Mouse (Mus musculus): ENCODE data around the gene Map3k11. TPM values are rescaled to one million over a fixed set of nuclear protein-coding genes. Genes with fewer than 3 reads are reported as not detected.
A peak's percentile ranks its signal among the peaks of the same experiment; 100 is the strongest.

Map3k11 gene
- polyA plus RNA-seq (2012; rRNA removed): 50.6 and 52.8 TPM in 2 replicates

GRCm38 (mm10) chr19:5688200-5689087 lies at the start of gene Map3k11, which contains the start of gene Pcnx3:
TSS of gene Map3k11 (plus strand) at chr19:5688742.
TSS of gene Pcnx3 (minus strand) at chr19:5688908.
- peak; percentile 96 for DNase-seq (ENCODE audit: low read depth)

GRCm38 (mm10) chr19:5640339-5640738 lies 48.2 kb upstream of the Map3k11 start:
- DNase-seq (ENCODE audit: low read depth): no peak

GRCm38 (mm10) chr19:5641021-5641420 lies 47.5 kb upstream of the Map3k11 start:
- no peak for DNase-seq (ENCODE audit: low read depth)

GRCm38 (mm10) chr19:5641641-5642040 lies 46.9 kb upstream of the Map3k11 start:
- DNase-seq (ENCODE audit: low read depth): no peak

- no peak for DNase-seq (ENCODE audit: low read depth)
Observed at GRCm38 (mm10) chr19:5645280-5645679, 43.3 kb upstream of the Map3k11 start.

- no peak for DNase-seq (ENCODE audit: low read depth)
Observed at GRCm38 (mm10) chr19:5646731-5647330, 41.7 kb upstream of the Map3k11 start.

- DNase-seq (ENCODE audit: low read depth): no peak
Observed at GRCm38 (mm10) chr19:5647791-5648190, 40.8 kb upstream of the Map3k11 start.

- DNase-seq (ENCODE audit: low read depth): peak; percentile 49
Observed at GRCm38 (mm10) chr19:5648401-5649297, 39.9 kb upstream of the Map3k11 start.

GRCm38 (mm10) chr19:5649298-5649741 lies 39.2 kb upstream of the Map3k11 start:
- DNase-seq (ENCODE audit: low read depth): no peak

GRCm38 (mm10) chr19:5651502-5652274 lies 36.9 kb upstream of the Map3k11 start:
- no peak for DNase-seq (ENCODE audit: low read depth)

GRCm38 (mm10) chr19:5652570-5652969 lies 36.0 kb upstream of the Map3k11 start:
- no peak for DNase-seq (ENCODE audit: low read depth)

GRCm38 (mm10) chr19:5653969-5654719 lies 34.4 kb upstream of the Map3k11 start:
- no peak for DNase-seq (ENCODE audit: low read depth)

- no peak for DNase-seq (ENCODE audit: low read depth)
Observed at GRCm38 (mm10) chr19:5654720-5655298, 33.7 kb upstream of the Map3k11 start.

- no peak for DNase-seq (ENCODE audit: low read depth)
Observed at GRCm38 (mm10) chr19:5660942-5661751, 27.4 kb upstream of the Map3k11 start.

- no peak for DNase-seq (ENCODE audit: low read depth)
Observed at GRCm38 (mm10) chr19:5662310-5662709, 26.2 kb upstream of the Map3k11 start.

- peak; percentile 27 for DNase-seq (ENCODE audit: low read depth)
Observed at GRCm38 (mm10) chr19:5662981-5663913, 25.3 kb upstream of the Map3k11 start, which contains the start of gene Sipa1. TSS of gene Sipa1 (minus strand) at chr19:5663707.

- DNase-seq (ENCODE audit: low read depth): no peak
Observed at GRCm38 (mm10) chr19:5664669-5665257, 23.8 kb upstream of the Map3k11 start.

All from gonadal fat pad, adult 2 months (tissue).